Mouse (Mus musculus) lung, postnatal 36 days (tissue): Measurements from ENCODE around the gene Gm49776.
A peak's percentile ranks its signal among the peaks of the same experiment; 100 is the strongest.
"Not testable (repeated sequence)": the region's sequence is repeated elsewhere in the genome, so short reads cannot be mapped to it uniquely, and the experiment has no call there.

Experiments used
- DNase-seq: peaks from one replicate; pipeline ENCODE4 v3.0.0; 2022; ENCODE audit warnings: mixed read lengths

The Gm49776 gene

DNA sequence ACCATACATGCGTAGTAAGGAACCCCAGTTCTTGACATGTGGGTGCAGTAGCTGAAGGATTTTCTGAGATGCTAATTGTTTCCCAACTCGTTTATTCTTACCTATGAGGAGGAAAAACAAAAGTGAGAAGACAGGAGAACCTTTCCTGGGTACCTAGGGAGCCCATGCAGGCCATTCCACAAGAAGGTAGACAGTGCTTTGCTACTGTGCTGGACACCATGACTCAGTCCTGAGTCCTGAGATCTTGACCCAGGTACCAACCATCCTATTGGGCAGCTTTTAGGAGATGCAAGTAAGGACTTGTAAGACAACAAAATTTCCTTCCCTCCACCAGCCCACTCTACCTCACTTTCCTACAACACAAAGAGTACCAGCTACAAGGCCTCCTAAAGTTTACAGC, at the start of gene Gm49776:
TSS of gene Gm49776 (minus strand) at position 101 of the 400 bp plus-strand sequence.
- DNase-seq = no peak

DNA sequence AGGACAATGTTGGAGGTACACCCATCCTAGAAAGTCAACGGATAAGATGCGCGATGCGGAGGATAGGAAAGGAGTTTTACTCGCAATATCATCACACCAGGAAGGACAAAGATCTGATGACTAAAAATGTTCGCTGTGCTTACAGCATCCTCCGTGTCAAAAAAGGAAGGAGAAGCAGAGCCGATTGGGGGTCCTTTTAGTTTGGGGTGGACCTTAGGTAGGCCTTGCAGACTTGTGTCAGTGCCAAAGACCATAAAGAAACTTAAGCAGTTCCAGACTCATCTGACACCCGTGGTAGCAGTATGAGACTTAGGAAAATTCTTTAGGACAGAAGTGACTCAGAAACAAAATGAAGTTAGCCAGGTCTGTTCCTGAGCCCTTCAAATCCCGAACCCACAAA, 31.5 kb upstream of the Gm49776 start:
- not testable (repeated sequence) for DNase-seq

DNA sequence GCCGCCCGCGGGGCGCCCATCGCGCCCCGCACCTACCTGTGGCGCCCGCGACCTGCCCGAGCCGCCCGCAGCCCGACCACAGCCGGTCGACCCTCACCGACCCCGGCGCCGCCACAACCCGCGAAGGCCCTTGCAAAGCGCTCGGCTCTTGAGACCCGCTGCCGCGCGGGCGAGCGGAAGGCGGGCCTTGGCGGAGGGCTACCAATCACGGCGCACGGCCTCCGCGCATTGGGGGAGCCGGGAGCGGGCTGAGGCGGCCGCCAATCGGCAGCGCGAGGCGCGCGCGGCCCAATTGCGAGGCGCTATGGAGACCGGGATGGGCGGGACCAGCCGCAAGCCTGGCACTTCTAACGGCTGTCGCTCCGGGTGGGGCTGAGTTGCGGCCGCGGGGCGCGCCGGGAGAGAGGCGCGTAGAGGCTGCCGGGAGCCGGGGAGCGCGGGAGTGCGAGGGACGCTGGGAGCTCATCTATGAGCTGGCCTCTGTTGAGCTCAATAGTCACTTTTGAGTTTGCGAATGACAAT, 31.0 kb upstream of the Gm49776 start, which contains the start of gene Dgcr8:
TSS of gene Dgcr8 (minus strand) at position 180 of the 522 bp plus-strand sequence.
- DNase-seq = peak; percentile 98

DNA sequence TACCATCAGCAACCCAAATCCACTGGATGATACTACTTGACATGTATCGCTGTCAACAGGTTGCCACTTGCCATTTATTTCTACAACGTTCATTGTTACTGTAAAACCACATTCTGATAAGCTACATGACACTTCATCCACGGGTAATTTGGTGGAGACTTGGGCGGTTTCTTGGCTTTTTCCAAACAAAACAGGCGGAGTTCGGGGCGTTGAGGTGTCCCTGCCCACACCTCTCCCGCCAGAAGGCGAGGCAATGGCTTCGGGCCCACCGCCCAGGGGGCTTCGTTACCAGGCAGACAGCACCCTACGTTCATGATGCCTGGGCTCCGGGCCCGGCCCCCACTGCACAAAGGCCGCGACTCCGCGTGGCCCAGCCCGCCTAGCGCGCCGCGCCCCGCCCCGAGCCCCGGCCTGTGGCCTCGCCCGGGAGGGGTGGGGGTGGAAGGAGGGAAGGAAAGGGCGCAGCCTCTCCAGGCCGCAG, 30.5 kb upstream of the Gm49776 start:
- peak; percentile 80 for DNase-seq

DNA sequence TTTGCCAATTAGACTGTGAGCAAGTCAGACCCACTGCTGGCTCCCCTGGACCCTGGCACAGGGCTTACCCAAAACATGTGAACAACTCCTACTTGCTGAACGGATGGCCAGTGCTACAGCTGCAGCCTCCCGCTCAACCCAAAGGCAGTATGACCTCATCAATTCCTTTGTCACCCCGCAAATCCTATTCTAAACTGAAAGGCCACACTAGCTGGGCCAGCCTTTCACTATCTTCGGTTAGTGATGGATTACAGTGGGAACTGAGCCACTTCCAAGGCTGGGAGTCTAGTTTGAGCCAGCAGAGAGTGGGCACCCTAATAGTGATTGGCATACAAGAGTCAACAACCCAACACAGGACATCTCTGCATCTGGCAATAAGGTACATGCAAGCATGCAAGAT, 30.0 kb upstream of the Gm49776 start:
- DNase-seq = no peak

DNA sequence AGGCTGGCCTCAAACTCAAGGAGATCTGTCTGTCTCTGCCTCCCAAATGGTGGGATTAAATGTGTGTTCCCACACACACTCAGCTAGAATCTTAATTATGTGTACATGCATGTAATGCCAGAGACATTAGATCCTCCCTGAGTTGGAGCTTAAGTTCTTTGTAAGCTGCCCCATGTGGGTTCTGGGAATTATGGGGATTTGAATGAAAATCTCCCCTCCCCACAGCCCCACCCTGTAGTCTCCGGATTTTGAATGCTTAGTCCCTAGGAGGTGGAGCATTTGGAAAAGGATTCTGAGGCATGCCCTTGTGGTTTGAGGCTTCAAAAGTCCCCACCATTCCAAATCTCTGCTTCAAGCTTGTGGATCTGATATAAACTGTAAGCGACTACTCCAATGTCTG, 17.0 kb upstream of the Gm49776 start:
- DNase-seq = no peak

DNA sequence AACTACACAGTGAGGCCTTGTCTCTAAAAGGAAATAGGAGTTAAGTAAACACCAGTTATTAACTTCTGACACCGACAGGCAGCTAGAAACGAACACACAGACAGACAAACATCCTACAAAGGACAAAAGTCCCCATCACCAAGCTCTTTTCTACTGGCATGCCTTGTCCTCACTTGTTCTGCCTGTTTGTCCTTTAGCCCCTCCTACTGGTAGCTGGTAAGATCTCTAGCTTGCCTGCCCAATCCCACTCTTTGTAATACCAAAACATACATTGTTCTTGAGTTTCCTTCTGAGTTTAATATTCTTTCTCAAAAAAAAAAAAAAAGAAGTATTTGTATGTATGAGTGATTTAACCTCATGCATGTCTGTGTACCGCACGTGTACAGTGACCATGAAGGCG, 10.1 kb upstream of the Gm49776 start:
- DNase-seq = no peak

DNA sequence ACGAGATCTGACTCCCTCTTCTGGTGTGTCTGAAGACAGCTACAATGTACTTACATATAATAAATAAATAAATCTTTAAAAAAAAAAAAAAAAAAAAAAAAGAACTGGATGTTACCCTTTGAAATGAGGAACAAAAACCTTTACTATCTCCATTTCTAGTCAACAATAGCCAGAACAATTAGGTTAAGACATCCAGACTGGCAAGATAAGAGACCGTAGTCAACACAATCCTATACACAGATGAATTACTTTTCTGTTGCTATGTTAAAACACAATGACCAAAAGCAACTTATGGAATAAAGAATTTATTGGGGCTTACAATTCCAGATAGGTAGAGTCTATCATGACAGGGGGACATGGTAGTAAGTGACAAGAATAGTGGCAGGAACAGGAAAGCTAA, 6.9 kb upstream of the Gm49776 start:
- no peak for DNase-seq

DNA sequence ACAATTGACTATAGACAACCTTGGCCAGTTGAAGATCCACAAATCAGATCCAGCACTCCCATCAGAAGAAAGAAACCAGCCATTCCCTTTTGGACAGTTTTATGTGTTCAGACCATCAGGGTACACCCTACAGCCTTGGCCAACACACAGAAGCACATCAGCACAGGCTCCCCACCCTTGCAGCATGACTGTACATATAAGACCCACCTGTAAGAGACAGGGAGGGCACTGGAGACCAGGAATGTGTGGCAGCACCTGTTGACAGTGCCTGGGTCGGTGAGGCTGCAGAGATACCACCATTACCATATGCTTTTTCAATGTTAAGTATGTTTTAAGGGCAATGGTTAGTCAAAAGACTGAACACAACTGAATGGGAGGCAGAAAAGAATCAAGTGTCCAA, 4.3 kb downstream of the Gm49776 start:
- DNase-seq = no peak

DNA sequence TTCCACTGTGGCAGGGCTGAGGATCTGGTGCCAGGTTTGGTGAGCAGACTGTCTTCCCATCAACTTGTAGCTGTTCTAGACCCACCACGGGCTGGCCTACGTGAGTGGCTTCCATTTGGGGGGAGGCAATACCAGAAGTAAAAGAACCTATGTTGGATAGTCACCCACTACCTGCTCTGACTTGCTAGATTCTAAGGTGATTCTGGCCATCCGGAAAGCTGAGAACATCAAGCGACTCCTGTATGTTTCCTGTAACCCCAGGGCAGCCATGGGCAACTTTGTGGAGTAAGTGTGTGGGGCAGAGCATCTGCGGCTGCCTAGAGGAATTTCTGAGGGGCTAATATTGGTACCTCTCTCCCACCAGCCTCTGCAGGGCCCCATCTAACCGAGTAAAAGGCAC, 5.4 kb downstream of the Gm49776 start:
- DNase-seq = no peak

DNA sequence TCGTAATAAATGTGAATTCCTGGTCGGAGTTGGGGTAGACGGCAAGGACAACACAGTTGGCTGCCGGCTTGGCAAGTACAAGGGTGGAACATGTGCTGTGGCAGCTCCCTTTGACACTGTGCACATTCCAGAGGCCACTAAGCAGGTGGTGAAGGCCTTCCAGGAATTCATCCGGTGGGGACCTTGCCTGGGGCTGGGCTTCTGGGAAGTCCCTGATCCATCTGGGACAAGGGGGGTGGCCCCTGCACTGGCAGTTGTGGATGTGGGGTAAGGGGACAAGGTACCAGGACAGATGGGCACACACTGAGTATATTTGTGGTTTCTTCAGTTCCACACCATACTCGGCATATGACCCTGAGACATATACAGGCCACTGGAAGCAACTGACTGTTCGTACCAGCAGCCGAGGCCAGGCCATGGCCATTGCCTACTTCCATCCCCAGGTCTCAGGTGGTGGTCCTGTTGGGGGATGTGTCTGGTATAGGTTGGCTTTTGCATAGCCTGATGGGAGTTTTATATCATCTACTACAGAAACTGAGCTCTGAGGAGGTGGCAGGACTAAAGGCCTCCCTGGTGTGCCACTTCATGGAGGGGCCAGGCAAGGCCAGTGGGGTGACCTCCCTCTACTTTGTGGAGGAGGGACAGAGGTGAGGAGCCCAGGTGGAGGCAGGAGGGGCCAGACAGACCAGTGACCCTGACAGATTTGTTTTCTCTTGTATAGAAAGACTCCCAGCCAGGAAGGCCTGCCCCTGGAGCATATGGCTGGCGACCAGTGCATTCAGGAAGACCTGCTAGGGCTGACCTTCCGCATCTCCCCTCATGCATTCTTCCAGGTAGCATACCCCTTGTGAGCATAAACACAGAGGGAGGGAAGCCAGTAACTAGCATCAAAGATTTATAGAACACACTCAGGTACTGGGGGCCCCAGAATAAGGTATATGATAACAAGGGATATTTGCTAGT, 7.0 kb downstream of the Gm49776 start:
- DNase-seq = no peak

DNA sequence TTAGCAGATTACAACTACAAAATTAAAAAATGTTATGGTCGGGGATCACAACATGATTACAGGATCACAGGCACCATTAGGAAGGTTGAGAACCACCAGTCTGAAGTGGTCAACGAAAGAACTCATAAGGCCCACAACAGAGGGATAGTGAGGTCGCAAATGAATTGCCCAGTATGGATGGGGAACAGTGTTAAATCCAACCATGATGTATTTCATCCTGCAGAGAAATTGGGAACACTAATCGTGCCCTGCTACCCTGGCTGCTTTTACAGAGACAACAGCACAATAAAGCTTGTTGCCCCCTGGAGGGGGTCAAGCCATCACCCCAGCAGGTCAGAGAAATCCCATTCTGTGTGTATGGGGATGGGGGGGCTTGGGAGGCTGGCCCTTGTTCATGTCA, 7.9 kb downstream of the Gm49776 start:
- no peak for DNase-seq

DNA sequence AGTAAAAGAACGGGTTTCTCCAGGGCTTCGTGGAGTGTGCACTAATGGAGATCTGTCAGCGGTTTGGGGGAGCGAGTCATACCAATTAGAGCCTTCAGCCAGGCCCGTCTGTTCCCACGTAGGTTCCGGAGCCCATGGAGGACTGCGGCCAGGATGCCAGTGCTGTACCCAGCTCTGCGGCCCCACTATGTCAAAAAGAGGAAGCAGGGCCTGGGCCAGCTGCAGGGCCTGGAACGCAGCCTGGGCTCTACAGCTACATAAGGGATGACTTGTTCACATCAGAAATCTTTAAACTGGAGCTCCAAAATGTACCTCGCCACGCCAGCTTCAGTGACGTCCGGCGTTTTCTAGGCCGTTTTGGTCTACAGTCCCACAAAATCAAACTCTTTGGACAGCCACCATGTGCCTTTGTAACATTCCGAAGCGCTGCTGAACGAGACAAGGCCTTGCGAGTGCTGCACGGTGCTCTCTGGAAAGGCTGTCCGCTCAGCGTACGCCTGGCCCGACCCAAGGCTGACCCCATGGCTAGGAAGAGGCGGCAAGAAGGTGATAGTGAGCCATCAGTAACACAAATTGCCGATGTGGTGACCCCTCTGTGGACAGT, 8.7 kb downstream of the Gm49776 start:
- peak; percentile 59 for DNase-seq

DNA sequence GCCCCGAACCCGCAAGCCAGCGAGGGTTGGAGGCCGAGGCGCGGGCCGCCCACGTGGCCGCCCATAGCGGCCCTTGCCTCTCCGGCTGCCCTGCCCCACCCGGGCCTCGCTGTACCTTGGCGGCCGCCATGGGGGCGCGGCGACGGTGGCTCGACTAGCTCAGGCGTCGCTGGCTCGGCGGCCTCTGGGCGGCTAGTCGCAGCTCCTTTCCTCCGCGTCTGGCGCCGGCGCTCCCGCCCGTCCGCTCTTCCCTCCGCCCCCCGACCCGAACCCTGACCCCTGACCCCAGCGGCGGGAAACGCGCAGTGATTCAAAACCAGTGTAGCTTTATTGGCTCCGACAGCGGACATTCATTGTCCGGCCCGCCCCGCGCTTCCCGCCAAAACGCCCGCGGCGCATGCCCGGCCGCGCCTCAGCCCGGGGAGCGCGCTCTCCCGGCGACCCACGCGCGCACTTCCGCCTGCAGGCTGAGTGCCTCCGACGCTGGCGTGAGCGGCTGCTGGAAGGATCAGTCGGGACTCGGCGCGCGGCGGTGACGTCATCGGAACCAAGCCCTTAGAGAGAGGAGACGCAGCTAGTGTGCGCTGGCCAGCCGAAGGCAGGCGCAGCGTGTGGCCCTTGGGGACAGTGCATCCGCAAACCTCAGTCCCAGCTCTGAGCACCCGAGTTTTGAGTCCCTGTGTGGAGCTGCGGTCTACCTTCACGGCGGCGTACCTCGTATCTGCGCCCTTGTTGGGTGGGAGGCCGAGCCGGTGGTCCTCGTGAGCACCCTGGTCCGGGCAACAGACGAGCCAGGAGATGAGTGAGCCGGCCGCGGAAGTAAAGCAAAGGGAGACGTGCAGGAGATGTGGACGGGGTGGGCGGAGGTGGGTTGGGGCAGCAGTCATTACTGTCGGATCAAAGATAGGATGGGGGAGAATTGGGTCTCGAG, 9.4 kb downstream of the Gm49776 start, which contains the start of the genes Trmt2a and Ranbp1:
TSS of gene Trmt2a (plus strand) at position 247 of the 931 bp plus-strand sequence.
TSS of gene Ranbp1 (minus strand) at position 300 of the 931 bp plus-strand sequence.
- peak; percentile 99 for DNase-seq

DNA sequence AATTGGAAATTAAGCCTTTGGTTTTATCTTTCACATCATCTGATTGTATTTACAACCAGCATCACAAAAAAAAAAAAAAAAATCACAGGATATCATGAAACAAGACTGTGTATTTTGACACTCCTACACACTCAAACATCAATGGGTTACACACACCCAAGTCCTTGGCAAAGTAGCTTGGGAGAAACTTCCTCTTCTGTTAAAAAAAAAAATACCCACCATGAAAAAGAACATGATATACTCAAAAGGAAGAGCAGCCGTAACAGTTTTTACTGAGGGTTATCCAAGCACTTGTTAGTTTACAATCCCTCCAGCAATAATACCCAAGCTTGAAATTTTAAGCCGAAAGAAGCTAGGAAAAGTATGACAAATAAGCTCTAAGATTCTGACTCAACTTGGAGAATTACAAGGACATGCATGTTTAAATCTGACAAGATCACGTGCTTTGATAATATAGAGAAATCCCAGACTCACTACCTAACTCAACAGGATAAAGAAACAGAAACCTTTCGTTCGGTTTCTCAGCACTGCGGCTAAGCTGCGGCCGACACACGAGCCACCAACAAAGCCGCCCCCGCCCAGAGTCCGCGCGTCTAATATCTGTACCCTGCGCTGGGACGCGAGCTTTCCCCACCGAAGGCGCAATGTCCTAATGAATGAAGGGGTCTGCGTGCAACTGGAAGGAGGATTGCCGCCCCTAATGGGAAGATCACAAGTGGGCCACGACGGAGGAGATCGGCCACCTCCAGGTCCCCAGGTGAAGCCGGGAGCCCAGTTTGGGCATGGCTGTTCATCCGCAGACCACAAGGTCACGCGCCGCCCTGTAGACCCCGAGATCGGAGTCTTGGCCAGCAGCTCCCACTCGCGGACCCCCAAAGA, 10.4 kb downstream of the Gm49776 start:
- DNase-seq = peak; percentile 14

DNA sequence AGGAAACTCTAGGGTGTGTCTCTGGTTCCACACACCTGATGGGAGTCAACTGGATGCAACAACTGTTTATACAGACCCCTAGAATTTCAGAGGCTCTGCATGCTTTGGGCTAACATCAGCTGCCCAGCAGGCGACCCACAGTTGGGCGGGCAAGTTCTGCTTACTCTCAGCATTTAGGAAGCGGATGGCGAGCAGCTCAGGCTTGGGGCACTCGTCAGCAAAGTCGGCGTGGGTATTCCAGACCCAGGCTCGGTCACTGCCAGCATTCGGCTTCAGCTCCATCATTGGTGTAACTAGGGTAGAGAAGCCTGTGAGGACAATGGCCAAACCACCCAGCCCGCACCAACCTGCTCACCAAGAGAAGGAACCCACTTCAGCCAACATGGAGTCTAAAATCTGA, 16.5 kb downstream of the Gm49776 start:
- DNase-seq = no peak

DNA sequence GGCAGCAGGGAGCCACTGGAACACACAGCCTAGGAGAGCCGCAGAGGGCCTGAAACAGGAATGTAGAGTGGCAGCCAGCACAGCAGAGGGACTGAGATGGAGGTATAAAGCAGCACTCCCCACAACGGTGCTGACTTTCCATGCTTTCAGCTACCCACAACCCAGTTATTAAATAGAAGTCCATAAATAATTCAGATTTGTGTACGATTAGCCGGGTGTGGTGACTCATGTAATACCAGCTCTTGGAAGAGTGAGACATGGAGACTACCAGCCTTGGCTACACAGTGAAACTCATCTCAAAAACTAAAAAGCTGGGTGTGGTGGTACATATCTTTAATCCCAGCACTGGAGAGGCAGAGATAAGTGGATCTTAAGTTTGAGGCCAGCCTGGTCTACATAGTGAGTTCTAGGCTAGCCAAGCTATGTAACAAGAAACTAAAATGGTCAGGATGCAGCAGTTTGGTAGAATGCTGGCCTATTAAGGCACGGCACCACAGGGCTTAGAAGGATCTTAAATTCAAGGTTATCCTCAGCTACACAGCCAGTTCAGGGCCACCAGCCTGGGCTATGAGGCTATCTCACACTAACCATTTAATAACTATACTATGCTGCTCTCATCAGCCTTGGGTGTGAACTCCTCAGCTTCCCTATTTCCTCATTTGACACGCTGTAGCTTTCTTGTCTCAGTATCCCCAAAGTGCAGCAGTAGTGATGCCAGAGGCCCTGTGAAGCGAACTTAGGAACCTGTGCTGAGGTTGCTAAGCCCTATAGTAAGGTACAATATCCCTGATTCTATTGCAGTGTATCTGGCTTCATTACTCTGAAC, 21.2 kb downstream of the Gm49776 start:
- DNase-seq = no peak

DNA sequence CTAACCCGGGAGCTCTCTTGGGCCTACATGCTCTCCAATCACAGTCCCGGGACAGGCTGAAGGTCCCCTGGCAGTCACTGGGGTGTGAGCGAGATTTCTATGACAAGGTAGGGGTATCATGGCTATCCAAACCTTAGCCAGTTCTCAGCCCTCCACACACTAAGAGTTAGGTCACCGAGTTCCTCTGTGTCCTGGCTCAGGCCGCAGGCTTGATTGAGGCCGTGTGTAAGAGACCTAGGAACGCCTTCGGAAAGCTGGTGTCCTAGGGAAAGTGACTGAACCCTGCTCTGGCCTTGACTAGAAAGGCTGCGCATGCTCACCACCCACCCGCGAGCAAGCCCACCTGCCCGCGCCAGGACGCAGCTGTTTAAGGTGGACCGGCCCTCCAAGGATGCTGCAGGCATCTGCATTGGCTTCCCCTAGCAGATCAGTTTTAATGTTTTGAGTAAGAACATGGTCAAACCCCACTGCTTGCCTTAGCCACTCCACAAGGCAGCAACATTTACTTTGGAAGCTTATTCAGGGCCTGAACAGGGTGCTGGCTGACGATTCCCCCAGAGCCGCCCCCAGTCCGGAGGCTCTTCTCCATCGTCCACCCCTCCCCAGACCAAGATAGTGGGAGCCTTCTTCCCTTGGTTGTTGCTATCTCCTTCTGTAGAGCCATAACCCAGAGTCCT, 22.6 kb downstream of the Gm49776 start:
- peak; percentile 70 for DNase-seq

DNA sequence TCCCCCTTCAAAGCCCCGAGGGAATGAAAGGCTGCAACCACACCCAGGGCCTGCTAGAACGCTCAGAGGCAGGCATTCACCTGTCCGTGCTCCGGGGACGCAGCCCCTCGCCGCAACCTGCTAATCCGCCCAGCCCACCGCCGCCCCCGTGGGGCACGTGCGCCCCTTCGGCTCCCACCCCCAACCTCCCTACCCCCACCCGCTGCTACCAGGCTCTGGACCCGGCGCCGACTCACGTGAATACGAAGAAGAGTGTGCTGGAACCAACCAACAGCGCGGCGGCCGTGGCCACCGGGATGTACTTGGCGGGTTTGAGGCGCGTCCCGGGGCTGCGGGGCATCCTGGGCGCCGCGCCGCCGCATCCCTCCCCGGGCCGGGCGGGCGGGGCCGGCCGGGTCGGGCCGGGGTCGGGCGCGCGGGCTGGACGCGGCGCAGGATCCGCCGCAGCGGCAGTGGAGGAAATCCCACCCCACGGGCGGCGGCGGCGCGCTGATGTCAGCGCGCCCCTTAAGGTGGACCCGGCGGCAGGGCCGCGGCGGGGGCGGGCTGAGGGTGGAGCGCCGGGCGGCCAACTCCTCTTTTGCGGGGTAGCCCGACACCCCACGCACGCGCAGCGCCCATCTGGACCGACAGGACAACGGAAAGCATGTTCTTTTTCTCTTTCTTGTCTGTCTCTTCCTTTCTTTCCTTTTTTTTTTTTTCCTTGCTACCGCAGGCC, 23.3 kb downstream of the Gm49776 start, which contains the start of gene Zdhhc8:
TSS of gene Zdhhc8 (minus strand) at position 466 of the 718 bp plus-strand sequence.
- DNase-seq = peak; percentile 82
